Mouse (Mus musculus) ovary, adult 2 months (tissue): ENCODE data around the gene Cbl. TPM values are rescaled to one million over a fixed set of nuclear protein-coding genes. Genes with fewer than 3 reads are reported as not detected.

Source experiments
- polyA plus RNA-seq: library from polyadenylated mRNA; depleted of rRNA; stranded (reverse); fragments of >200 nt; gene quantifications from 2 replicates; pipeline ENCODE4 v1.2.3, GENCODE M21; 2012; rRNA removed

The Cbl gene
- polyA plus RNA-seq, result 7.6 and 7.7 TPM in 2 replicates

DNA sequence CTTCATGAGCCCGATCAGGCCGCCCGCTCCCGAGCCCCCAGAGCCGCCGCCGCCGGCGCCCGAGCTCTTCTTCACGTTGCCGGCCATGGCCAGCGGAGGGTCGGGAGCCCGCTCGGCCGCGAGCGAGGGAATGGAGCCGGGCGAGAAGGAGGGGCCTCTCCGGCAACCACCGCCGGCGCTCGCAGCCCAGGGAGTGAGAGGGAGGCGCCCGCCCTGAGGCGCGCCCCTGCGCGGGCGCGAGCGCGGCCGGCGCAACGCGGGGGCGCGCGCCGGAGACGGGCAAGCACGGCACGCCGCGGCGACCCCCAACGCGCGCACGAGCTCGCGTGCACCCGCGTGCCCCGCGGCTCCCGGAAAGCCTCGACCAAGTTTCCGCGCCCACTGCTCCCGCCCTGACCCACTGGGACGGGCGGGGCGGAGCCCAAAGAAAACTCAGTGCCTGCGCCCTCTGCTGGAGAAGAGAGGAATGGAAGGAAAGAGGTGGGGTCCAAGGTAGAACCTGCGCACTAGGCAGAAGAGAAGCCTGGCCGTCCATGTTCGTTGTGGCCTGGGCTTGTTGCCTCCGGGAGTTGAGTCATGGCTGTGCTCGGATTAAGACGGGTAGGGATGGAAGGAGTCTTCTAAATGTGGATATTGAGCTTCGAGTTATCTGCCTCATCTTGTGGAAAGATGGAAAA lies at the start of gene Cbl:
Cbl (minus strand) TSS at position 248 of the 677 bp plus-strand sequence.

DNA sequence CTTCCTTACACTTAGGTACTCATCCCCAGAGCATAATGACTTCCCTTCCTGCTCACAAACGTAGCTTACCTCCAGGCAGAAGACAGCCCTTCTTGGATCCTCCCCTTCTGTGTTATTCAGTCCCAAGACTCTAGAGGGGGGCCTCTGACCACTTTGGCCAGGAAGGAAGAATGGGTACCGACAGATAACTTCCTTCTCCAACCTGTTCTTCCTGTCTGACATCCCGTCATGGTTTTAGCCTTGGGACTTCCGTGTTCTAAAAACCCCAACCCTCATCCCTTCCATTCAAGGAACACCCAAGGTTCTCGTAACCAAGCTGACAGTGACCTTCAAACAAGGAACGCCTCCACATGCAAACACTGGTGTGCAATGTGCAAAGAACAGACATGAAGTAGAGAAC lies 34.6 kb upstream of the Cbl start, which contains the start of gene Nlrx1:
Nlrx1 (minus strand) TSS at position 168 of the 400 bp plus-strand sequence.

DNA sequence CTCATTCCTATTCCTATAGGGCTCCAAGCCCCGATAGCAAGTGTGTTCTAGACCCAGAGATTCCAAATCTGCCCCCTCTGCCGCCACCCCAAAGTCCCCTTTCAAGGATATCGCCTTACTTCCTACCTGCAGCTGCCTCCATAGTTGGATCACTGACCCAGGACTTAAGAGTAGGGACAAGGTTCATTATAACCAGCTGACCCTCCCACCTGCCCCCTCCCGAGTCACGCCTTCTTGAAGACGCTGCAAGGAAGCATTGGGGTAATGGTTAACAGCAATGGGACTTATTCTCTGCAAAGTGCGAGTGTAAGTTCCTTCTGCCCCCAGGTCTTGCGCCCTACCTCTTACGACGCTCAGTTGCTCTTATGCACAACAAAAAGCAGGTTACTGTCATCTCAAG lies 17.5 kb upstream of the Cbl start, which contains the start of gene Pdzd3:
Pdzd3 (minus strand) TSS at position 158 of the 400 bp plus-strand sequence.

DNA sequence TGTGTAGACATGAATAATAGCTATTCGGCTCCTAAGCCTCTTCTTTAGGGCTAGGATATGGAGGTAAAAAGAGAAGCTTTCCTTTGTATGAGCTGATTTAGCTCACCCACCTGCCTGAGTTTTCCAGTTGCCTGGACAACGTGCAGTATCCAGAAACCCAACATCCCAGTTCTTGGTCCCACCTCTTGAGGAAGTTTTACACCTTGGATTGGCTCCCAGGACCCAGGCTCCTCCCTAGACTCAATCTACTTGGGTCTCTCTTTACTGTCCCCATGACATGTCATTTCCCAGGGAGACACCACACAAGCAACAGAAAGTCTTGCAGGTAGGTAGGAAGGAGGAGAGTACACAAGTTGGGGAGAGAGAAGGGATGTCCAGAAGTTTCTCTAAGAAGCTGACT lies 6.5 kb upstream of the Cbl start, which contains the start of gene Ccdc153:
Ccdc153 (plus strand) TSS at position 278 of the 400 bp plus-strand sequence.

DNA sequence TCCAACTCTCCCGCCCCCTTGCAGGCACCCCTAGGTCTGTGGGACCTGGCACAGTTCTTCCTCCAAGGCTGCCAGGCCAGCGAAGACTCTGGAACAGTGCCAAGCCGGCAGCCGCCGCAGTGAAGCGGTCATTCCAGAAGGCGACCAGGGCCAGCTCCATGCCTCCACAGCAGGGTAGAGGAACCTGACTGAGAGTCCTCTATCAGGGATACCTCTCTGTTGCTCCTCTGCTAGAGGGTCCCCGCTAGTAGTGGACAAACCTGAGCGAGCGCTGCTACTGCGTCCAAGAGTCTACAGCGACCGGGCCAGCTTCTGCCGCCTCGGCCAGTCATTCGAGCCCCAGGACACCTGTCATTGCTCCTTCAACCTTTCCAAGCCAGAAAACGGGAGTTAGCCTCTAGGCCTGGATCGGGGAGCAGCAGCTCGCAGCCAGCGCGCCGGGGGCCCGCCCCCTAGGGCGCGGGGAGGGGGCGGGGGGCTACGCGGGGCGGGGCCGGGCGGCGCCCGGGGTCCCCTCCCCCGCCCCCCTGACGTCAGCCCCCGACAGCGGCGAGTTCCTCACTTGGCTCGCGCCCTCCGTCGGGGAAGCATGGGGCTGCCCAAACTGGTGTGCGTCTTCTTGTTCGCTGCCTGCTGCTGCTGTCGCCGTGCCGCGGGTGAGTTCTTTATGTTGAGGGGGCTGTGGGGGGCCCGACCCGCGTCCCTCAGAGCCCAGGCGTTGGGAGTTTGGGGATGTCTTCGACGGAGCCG lies 99.6 kb downstream of the Cbl start, which contains the start of gene Mcam:
Mcam (plus strand) TSS at position 369 of the 750 bp plus-strand sequence.

DNA sequence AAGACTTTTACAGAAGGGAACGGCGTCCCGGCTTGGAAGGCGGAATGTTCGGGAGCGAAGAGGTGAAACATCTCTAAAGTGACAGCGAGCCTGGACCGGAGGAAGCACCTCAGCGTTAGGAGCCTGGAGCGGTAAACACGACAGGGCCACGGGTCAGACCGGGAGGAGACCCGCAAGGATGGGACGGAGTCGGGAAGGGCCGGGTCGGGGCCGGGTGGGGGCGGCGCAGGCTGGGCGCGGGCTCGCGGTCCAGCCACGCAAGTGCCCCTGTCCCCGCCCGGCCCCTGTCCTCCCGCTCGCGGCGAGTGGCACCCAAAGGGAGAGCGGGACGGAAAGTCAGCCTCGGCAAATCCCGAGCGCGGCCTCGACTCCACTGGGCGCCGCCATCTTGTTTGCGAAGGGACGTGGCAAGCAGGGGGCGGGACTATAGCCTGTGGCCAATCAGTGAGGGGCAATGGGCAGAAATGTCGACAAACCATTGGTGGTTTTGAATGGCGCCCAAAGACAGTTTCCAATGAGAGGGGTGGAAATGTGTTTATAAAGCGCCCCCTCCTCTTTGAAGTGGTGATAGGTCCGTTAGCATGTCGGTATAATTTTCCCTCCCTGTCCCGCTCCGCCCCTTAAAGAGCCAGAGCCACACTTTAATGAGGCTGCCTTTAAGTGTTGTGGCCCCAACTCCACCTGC lies 120.6 kb downstream of the Cbl start, which contains the start of the genes Gm49380 and Rnf26:
Gm49380 (minus strand) TSS at position 396 of the 685 bp plus-strand sequence.
Rnf26 (minus strand) TSS at position 413 of the 685 bp plus-strand sequence.

DNA sequence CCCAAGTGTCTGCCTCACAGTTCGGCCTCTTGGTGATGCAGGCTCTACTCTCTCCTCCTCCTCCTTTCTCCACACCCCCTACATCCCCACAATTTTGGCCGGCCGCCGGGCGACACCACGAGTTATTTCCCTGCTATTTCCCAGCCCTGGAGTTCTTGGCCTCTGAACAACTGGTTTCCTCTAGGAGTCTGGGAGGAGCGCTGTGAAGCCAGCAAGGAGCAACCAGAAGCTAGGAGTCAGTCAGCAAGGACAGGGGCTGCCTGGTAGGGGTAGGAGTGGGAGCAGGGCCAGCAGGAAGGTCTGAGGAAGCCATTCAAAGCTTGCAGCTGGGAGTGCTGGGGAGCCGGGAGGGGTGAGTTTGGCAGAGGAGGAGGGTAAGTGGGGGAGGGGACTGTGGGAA lies 126.7 kb downstream of the Cbl start, which contains the start of gene C1qtnf5:
C1qtnf5 (plus strand) TSS at position 136 of the 400 bp plus-strand sequence.

DNA sequence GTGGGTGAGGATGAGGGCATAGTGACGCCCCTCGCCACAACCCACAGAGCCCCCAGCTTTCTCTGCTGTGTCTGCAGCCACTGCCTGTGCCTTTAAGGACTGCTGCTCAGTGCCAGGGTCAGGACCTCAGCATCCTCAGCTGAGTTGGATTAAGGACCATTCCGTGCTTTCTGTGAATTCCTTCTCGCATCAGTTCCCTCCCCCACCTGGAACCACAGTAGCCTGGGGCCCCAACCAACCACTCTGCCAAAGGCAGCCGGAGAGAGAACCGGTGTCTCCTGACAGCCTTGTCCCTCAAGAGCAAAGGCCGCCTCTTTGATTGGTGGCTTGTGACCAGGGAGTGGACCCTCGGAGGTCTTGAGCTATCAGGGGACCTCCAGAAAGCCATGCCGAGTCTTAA lies 132.4 kb downstream of the Cbl start, which contains the start of gene Mfrp:
Mfrp (plus strand) TSS at position 240 of the 400 bp plus-strand sequence.

Other genes starting within 250 kb of the Cbl start
- gene Thy1, start 190.7 kb downstream of the Cbl start, polyA plus RNA-seq, result 61.5 and 73.5 TPM in 2 replicates
- gene Usp2, start 167.0 kb downstream of the Cbl start, polyA plus RNA-seq, result 11.5 and 14.5 TPM in 2 replicates
- gene Mfrp, start 132.3 kb downstream of the Cbl start, polyA plus RNA-seq, result 1.8 and 1.9 TPM in 2 replicates
- 26.9 and 30.1 TPM in 2 replicates for gene C1qtnf5, start 126.8 kb downstream of the Cbl start, polyA plus RNA-seq
- gene Gm49380, start 120.5 kb downstream of the Cbl start, polyA plus RNA-seq, result 0.50 and 0.68 TPM in 2 replicates
- 71.8 and 72.0 TPM in 2 replicates for gene Rnf26, start 120.5 kb downstream of the Cbl start, polyA plus RNA-seq
- 112 and 143 TPM in 2 replicates for gene Mcam, start 99.6 kb downstream of the Cbl start, polyA plus RNA-seq
- 19.7 and 22.5 TPM in 2 replicates for gene Ccdc153, start 6.6 kb upstream of the Cbl start, polyA plus RNA-seq
- 0.10 and 0.24 TPM in 2 replicates for gene Pdzd3, start 17.4 kb upstream of the Cbl start, polyA plus RNA-seq
- gene Nlrx1, start 34.5 kb upstream of the Cbl start, polyA plus RNA-seq, result 18.5 and 18.9 TPM in 2 replicates
- 25.8 and 35.0 TPM in 2 replicates for gene Abcg4, start 54.6 kb upstream of the Cbl start, polyA plus RNA-seq
- gene Hinfp, start 71.6 kb upstream of the Cbl start, polyA plus RNA-seq, result 26.3 and 36.2 TPM in 2 replicates
- gene C2cd2l, start 86.2 kb upstream of the Cbl start, polyA plus RNA-seq, result 57.1 and 60.9 TPM in 2 replicates
- gene Dpagt1, start 92.0 kb upstream of the Cbl start, polyA plus RNA-seq, result 74.2 and 75.2 TPM in 2 replicates
- gene H2afx, start 100.6 kb upstream of the Cbl start, polyA plus RNA-seq, result 313 and 370 TPM in 2 replicates
- gene Hmbs, start 110.2 kb upstream of the Cbl start, polyA plus RNA-seq, result 84.2 and 85.4 TPM in 2 replicates
- 28.5 and 31.4 TPM in 2 replicates for gene Vps11, start 127.6 kb upstream of the Cbl start, polyA plus RNA-seq
- 133 and 139 TPM in 2 replicates for gene Hyou1, start 145.4 kb upstream of the Cbl start, polyA plus RNA-seq
- gene Slc37a4, start 162.8 kb upstream of the Cbl start, polyA plus RNA-seq, result 20.4 and 23.3 TPM in 2 replicates
- 70.5 and 98.9 TPM in 2 replicates for gene Rps25, start 173.1 kb upstream of the Cbl start, polyA plus RNA-seq
- gene Trappc4, start 173.6 kb upstream of the Cbl start, polyA plus RNA-seq, result 42.0 and 46.1 TPM in 2 replicates
- 23.6 and 25.2 TPM in 2 replicates for gene Ccdc84, start 184.5 kb upstream of the Cbl start, polyA plus RNA-seq
- gene Foxr1, start 207.1 kb upstream of the Cbl start, polyA plus RNA-seq, result 1.7 and 1.8 TPM in 2 replicates
- 0.29 and 0.55 TPM in 2 replicates for gene Upk2, start 220.9 kb upstream of the Cbl start, polyA plus RNA-seq
- gene Bcl9l, start 248.8 kb upstream of the Cbl start, polyA plus RNA-seq, result 60.2 and 63.2 TPM in 2 replicates